Mouse (Mus musculus) spleen, postnatal 4 days (tissue): ENCODE measurements around the gene Ssbp3.

Experiments used
- DNase-seq, 2 experiments: peaks; one replicate each; pipeline ENCODE4 v3.0.0; 2022; ENCODE audit warnings: low spot score in 2 of 2

Ssbp3 gene

DNA sequence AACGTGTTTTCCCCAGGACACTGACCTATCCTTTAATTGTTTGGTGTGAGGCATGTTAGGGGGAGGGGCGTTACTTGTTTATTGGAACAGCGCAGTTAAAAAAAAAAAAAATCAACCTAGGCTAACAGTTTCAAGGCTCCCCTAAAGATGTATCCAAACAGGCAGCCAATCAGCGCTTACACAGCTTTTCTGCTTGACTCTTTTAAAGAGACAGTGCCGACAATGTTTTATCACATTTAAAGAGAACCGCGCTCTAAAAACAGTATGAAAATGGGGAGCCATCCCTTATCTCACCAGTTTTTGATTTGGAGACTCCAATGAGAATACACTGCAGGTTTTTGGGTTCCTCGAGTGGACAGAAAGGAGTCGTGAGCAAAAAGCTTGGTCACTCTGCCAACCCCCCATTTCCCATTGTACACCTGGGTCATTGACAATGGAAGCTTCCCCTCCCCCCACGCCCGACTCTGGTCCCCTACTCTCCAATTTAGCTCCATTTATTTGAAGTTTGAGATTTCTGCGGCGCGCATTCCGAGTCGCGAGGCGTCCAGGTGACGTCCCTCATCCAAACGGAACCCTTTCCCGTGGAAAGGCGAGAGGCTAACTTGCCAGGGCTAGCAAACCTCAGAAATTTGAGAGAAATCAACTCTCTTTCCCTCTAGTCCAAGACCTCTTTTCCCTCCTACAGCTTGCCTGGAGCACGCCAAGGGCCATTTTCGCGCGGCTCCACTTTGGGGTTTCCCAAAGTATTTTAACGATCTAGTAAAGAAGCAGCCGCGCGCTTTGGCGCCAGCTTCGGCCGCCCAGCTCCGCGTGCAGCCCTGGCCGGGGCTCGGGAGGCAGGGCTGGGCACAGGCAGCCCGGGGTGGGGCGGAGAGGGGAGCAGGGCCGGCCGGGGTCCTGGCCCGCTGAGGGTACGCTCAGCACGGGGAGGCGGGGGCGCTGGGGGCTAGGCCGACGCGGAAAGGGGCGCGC is at the start of gene Ssbp3:
Ssbp3 (plus strand) TSS at position 501 of the 972 bp plus-strand sequence.
- DNase-seq = peak; percentile 73 to 82

DNA sequence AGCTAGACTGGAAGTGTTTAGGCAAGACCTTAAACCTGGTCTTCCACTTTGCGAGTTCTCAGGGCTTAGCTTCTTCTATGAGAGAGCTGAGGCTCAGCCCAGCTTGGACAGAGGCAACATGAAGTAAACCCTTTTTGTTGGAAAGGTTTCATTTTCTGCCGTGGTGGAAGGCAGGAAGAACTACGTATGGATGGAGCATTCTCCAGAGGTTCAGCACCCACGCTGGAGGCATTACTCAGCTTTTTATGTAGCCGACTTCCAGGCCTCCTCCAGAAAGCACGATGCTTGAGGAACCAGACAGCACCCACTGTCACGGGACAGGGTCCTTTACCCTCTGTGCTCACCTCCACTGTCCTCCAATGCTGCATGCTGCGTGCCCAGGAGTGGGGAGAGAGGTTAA is 48.6 kb upstream of the Ssbp3 start:
- DNase-seq = no peak

DNA sequence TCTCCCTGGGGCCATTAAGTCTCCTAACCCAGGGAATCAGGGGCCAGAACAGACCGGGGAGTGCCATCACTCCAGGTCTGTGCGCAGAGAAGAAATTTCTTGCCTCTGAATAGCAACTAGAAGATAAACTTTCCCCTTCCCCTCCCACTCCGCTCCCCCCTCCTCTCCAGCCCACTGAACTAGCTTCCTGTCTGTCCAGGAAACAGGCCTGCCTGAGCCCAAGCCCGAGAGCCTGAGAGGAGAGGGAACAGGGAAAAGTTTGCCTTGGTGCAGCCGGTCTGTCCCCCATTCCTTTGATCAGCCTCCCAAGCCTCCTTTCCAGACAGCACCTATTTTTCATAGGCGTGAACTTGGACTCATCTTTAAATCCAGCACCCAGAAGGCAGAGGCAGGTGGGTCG is 48.2 kb upstream of the Ssbp3 start:
- DNase-seq = no peak

GRCm38 (mm10) chr4:106862767-106863370 is 47.6 kb upstream of the Ssbp3 start:
- no peak for DNase-seq

DNA sequence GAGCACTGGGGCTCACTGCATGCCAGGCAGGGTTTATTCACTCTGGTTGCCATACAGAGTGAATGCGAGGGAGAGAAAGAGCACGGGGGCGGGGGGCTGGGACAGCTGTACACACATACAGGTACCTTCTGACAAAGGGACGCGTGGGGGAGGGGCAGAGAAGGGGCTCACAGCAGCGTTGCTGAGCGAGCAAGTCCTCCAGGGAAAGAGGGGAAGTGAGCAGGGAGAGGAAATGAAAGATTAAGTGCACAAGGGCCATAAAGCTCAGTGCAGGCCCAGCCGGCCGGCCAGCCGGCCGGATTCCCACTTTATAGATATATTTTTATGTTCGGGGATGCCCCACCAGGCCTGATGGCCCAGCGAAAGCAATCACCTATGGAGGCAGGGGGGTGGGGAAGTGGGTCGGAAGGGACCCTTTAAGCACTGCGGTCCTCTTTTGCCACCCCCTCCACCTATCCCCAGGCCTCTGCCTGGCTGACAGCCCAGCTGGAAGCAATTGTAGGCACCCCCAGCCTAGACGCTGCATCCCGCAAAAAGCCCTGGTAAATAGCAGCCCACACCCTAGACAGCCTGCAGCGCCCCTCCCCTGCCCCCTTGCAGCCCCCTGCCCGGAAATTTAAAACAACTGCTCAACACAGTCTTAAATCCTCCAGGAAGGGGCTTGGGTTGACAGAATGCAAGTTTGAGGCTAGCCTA is 44.9 kb upstream of the Ssbp3 start:
- no peak for DNase-seq

DNA sequence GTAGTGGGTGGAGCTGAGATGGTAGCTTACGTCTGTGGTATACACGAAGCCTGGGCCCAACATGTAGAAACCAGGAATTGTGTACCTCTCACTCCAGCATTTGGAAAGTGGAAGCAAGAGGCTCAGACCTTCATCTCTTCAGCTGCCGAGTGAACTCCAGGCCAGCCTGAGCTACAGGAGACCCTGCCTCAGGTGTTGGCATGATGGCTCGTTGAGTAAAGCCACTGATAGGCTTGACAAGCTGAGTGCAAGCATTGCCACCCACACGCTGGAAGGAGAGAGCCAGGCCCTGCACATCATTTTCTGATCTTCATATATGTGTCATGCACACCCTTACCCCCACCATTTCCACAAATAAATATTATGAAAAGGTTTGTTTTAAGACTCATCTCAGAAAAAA is 44.1 kb upstream of the Ssbp3 start:
- no peak for DNase-seq

DNA sequence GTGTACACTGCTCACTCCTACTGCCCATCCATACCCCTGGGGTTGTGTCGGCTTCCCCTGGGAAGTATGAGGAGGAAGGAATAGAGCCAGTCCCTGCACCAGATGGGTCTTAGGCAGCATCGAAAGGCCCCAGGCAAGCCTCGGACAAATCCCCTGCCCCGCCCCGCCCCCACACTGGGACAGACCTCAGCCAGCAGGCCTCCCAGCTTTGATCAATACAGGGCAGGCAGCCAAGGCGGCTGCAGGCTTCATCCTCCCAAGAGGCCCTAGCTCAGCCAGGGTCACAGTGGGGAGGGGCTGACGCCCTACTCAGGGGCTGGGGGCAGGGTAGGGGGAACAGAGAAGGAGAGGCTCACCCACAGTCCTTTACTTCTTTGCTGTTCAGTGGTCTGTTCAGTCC is 43.7 kb upstream of the Ssbp3 start:
- DNase-seq = no peak

GRCm38 (mm10) chr4:106868737-106869438 is 41.6 kb upstream of the Ssbp3 start:
- no peak for DNase-seq

- no peak for DNase-seq
Measured at GRCm38 (mm10) chr4:106869539-106869951, 41.0 kb upstream of the Ssbp3 start.

- DNase-seq = peak in 1 of 2 experiments; percentile 59
Measured at GRCm38 (mm10) chr4:106870556-106870955, 39.9 kb upstream of the Ssbp3 start.

- DNase-seq = no peak
Measured at GRCm38 (mm10) chr4:106874501-106874900, 36.0 kb upstream of the Ssbp3 start.

DNA sequence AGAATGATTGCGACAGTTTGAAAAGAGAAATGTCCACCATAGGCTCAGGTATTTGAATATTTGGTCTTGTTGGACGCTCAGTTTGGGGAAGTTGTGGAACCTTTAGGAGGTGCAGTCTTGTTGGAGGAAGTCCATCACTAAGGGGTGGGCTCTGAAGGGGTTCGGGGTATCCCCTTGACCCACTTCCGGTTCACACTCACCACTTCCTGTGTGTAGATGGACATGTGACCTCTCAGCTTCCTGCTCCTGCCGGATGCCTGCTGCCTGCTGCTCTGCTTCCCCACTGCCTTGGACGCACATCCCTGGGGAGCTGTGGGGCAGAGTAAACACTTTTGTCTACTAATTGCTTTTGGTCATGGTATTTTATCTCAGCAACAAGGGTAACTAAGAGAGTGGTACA is 29.4 kb upstream of the Ssbp3 start:
- DNase-seq = no peak

GRCm38 (mm10) chr4:106883149-106883548 is 27.4 kb upstream of the Ssbp3 start:
- DNase-seq = no peak

DNA sequence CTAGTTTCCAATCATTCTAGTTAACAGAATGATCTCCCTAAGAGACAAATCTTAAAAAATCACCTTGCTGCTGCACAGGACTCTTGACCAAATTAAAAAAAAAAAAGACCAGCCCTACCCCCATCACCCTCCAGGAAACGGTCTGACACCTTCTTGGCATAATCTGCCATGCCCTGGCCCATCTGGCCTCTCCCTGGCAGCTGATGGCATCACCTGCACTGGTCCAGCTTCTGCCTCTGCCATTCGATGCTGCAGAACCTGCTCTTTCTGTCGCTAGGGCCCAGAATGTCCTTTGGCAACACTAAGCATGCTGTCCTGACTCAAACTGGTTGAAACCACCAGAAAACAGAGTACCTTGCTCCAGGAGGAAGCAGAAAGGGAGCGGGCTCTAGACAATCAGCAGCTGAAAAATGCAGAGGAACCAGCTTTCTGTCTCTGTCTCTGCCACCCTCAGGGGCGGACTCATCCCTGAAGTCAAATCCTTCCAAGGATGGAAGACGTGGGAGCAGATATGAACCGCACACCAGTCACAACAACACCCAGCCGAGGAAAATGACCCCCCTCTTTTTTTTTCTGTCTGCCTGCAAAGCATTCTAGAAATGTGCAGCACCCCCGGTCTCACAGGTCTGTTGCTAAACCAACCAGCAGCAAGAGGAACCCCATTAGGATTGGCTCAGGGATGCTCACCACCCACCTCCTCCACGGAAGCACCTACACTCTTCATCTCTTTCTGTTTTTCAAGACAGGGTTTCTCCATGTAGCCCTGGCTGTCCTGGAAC is 24.0 kb upstream of the Ssbp3 start:
- DNase-seq = no peak

- no peak for DNase-seq
Measured at GRCm38 (mm10) chr4:106896086-106896485, 14.4 kb upstream of the Ssbp3 start.

DNA sequence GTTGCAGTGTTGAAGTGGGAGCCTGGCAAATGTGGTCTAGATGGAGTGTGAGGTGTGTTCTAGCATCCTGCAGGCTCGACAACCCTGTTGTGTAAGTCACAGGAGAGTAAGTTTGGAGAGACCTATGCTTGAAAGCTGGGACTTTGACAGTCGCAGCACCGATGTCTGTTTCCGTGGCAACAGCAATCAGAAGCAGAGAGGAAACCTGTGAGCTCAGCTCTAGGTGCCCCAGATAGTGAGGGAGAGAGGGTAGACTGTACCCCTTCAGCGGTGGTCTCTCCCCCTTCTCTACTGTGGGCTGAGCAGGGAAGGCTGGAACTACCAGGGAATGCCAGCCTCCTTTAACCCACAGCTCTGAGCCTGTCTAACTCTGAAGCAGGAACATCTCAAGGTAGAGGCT is 11.6 kb upstream of the Ssbp3 start:
- no peak for DNase-seq

DNA sequence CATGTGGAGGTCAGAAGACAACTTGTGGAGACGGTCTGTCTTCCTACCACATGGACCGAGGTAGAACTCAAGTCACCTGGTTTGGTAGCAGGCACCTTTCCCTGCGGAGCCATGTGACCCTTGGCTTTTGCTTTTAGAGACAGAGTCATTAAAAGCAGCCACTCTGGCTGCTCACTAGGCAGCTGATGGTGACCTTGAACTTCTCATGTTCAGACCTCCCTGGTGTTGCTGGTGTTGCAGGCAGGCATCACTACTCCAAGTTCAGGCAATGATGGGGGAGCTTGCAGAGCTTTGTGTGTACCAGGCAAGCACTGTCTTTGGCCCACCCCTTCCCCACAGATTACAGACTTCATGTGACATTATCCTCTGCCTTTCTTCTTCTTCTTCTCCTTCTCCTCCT is 11.0 kb upstream of the Ssbp3 start:
- DNase-seq = no peak

GRCm38 (mm10) chr4:106900718-106901117 is 9.8 kb upstream of the Ssbp3 start:
- DNase-seq = no peak

DNA sequence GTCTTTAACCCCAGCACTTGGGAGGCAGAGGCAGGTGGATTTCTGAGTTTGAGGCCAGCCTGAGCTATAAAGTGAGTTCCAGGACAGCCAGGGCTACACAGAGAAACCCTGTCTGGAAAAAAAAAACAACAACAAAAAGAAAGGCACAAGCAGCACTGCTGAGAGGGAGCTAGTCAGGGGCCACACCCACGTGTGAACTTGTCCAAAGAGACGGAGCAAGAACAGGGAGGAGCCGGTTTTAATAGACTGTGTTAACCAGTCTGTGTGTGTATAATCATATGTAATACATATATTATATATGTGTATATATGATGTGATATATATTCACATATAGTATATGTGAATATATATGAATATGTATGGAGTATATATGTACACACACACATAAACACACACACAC is 8.9 kb upstream of the Ssbp3 start:
- DNase-seq = no peak

- DNase-seq = no peak
Measured at GRCm38 (mm10) chr4:106902157-106902556, 8.3 kb upstream of the Ssbp3 start.

GRCm38 (mm10) chr4:106905898-106906297 is 4.6 kb upstream of the Ssbp3 start:
- no peak for DNase-seq
